Mouse (Mus musculus): Measurements from ENCODE around the gene Taf4. TPM values are rescaled to one million over a fixed set of nuclear protein-coding genes. Genes with fewer than 3 reads are reported as not detected.

Gene Taf4
- total RNA-seq, 4 experiments from 2014 or later: 22.0 to 23.5 (median 22.3) TPM

GRCm38 (mm10) chr2:179865097-179865496 lies 111.3 kb downstream of the Taf4 start:
- DNase-seq (ENCODE audit: low spot score in 2 of 2): no peak

DNA sequence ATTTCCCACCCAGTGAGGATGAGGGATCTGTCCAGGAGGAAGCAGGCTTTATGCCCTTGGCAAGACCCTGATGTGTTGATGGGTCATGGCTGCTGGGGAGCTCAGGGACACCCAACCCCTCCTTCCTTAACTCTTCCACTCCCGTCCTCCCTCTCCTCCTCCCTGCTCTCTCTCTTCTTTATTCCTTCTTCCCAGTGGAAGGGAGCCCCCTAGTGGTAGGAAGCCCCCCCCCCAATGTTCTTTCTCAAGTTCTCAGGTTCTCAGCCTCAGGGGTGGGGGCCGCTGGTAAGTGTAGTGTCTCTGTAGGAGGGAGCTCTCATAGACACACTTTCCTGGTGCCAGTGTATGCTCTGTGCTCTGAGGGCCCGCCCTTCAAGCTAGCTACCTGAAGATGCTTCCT lies 113.2 kb downstream of the Taf4 start:
- DNase-seq (ENCODE audit: low spot score in 2 of 2): no peak

GRCm38 (mm10) chr2:179862676-179863075 lies 113.8 kb downstream of the Taf4 start:
- DNase-seq (ENCODE audit: low spot score in 2 of 2): no peak

Other genes with a start within 250 kb of the Taf4 start
- gene Lsm14b, start 48.3 kb upstream of the Taf4 start, total RNA-seq (2022): 10 to 100 TPM; 83.3 to 97.9 (median 92.6) TPM
- gene Psma7, start 65.8 kb upstream of the Taf4 start, total RNA-seq (2022): 100 to 1,000 TPM; 152 to 188 (median 166) TPM
- 10 to 100 TPM; 41.2 to 46.5 (median 43.2) TPM for gene Ss18l1, start 65.9 kb upstream of the Taf4 start, total RNA-seq (2022)
- gene Mtg2, start 93.9 kb upstream of the Taf4 start, total RNA-seq (2022): 10 to 100 TPM; 15.6 to 25.8 (median 19.3) TPM
- gene Hrh3, start 127.8 kb upstream of the Taf4 start, total RNA-seq (2022): 10 to 100 TPM; 48.3 to 55.8 (median 50.0) TPM
- gene Osbpl2, start 142.7 kb upstream of the Taf4 start, total RNA-seq (2022): 10 to 100 TPM; 49.3 to 57.5 (median 52.7) TPM
- gene Adrm1, start 194.8 kb upstream of the Taf4 start, total RNA-seq (2022): 100 to 1,000 TPM in 3 of 4 experiments, 10 to 100 TPM in 1; 97.9 to 107 (median 104) TPM
- 10 to 100 TPM in 2 of 4 experiments, 1 to 10 TPM in 2; 7.6 to 11.7 (median 10.2) TPM for gene Lama5, start 249.2 kb upstream of the Taf4 start, total RNA-seq (2022)

Measured in layer of hippocampus, adult 8-10 months (tissue).